12 mouse cellular contexts compared by ENCODE assay signal in the genomic region with DNA sequence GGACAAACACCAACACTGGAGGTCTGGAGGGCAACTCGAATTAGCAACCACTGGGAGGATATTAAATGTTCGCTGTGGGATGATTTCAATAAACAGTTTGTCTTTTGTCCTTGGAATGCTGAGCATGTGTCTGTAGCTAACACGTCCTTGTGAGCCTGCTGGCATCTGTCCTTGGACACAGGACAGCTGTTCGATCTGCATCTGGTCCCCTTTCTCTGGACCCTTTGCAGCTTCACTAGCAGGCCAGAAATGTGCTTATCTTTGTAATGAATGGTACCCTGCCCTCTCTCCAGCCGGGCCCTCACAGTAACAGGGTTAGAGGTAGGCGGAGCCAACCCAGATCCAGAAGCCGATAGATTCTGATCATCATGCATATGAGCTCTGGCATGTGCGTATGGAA. TPM values are rescaled to one million over a fixed set of nuclear protein-coding genes. Genes with fewer than 3 reads are reported as not detected.
DNase-seq lines count a peak whose midpoint lies in the region; ATAC-seq lines count a peak whose summit lies in the region.
"Had no signal": no experiment of that assay in that cellular context is flagged by ENCODE, and none has a peak within 500 bp of the region (broad histone marks: within the 10 kb centered on the region; RNA-seq: fewer than 3 reads in every experiment).

No protein-coding gene starts in this region.

- H3K9ac ChIP-seq in kidney, embryonic 14.5 days (ENCODE audit: low read depth, low read length) = no peak overlapping the region
- H3K9ac ChIP-seq: liver, embryonic 12.5 days had no signal

- WGBS in kidney, embryonic 14.5 days = 50% methylated on average over 8 of the region's 8 CpGs

- H3K36me3 ChIP-seq in kidney, embryonic 14.5 days (ENCODE audit: control insufficient read depth, insufficient read depth, low read length) = no peaks in the 10 kb centered on the region
- H3K36me3 ChIP-seq: liver, embryonic 12.5 days had no signal

- H3K9me3 ChIP-seq in kidney, embryonic 14.5 days (ENCODE audit: control insufficient read depth, low read length) = no peaks in the 10 kb centered on the region
- H3K9me3 ChIP-seq: liver, embryonic 12.5 days had no signal

- 0 out of 2 replicates have a peak, but pooled peaks cover 14% of the 10 kb centered on the region for H3K4me1 ChIP-seq in kidney, embryonic 14.5 days (ENCODE audit: control insufficient read depth, insufficient read depth, low read length)
- H3K4me1 ChIP-seq: liver, embryonic 12.5 days had no signal

- peak; percentile 44 for DNase-seq in adrenal gland, adult 2 months
- DNase-seq in adrenal gland, postnatal 4 days (ENCODE audit: low spot score in 2 of 2) = no peak
- no peak for DNase-seq in kidney, adult 8-10 months
- DNase-seq in ovary, adult 18-20 months (ENCODE audit: low spot score) = peak; percentile 22
- no peak for DNase-seq in ovary, postnatal 36 days (ENCODE audit: low spot score)
- DNase-seq in lung, postnatal 4 days = peak; percentile 52 to 84
- DNase-seq: heart, postnatal 36 days; thymus, postnatal 14 days had no signal

- no peak for ATAC-seq in kidney, embryonic 14.5 days (ENCODE audit: low FRiP score, low TSS enrichment)
- no peak for ATAC-seq in CD4-positive, CD25-positive, alpha-beta regulatory T cell, adult 4 months
- ATAC-seq: liver, embryonic 12.5 days had no signal

- H3K27me3 ChIP-seq in kidney, embryonic 14.5 days (ENCODE audit: control insufficient read depth, insufficient read depth, low read length) = no peaks in the 10 kb centered on the region
- H3K27me3 ChIP-seq: liver, embryonic 12.5 days had no signal

- no peak overlapping the region for H3K4me2 ChIP-seq in kidney, embryonic 14.5 days (replicated peaks; ENCODE audit: low read depth, low read length)
- H3K4me2 ChIP-seq: liver, embryonic 12.5 days had no signal

- H3K4me3 ChIP-seq in kidney, embryonic 14.5 days (ENCODE audit: low read length) = no peak overlapping the region
- H3K4me3 ChIP-seq: liver, embryonic 12.5 days had no signal

- H3K27ac ChIP-seq in kidney, embryonic 14.5 days (ENCODE audit: low read depth, low read length) = 0 out of 2 replicates have a peak overlapping the region, but pooled peaks have one; percentile 30
- H3K27ac ChIP-seq: liver, embryonic 12.5 days had no signal

RNA-seq across cellular contexts. Expression of a gene that starts 32.3 kb away (rescaled TPM):
- total RNA-seq in adrenal gland, adult 2 months (2021) = 10 to 100 TPM in 1 of 2 experiments, 1 to 10 TPM in 1; 9.3 to 19.0 TPM
- 1.3 and 1.9 TPM in 2 replicates for polyA plus RNA-seq in adrenal gland, adult 2 months (2012; rRNA removed)
- 10 to 100 TPM; 26.9 to 28.7 TPM for total RNA-seq in adrenal gland, postnatal 4 days (2021)
- 10.3 and 12.7 TPM in 2 replicates for polyA plus RNA-seq in kidney, embryonic 14.5 days (2014; fragmentation: Nextera tagmentation; extraction: Ambion mirVana)
- polyA plus RNA-seq in CD4-positive, CD25-positive, alpha-beta regulatory T cell, adult 4 months (2017; shearing (Covaris generic)) = not detected
- total RNA-seq: common myeloid progenitor, adult 5-6 weeks had no signal

Comparison
In these comparisons a context has a peak if more than half of its experiments do, and no peak if none do; other contexts are left out.
1. DNase-seq: peak in adrenal gland, adult 2 months (single experiment), ovary, adult 18-20 months (single experiment) and lung, postnatal 4 days (2 of 2); none in adrenal gland, postnatal 4 days (0 of 2), kidney, adult 8-10 months (0 of 2) and ovary, postnatal 36 days (single experiment).